Mouse (Mus musculus) frontal cortex, postnatal 10 days (tissue): ENCODE data around the gene Slit3.

ENCODE experiments used
- DNase-seq, 2 experiments: peaks; one replicate each; pipeline ENCODE4 v3.0.0; 2022; ENCODE audit warnings: low spot score in 2 of 2, mixed read lengths in 1 of 2

Gene Slit3

GRCm38 (mm10) chr11:35345696-35346480 is 224.9 kb downstream of the Slit3 start:
- no peak for DNase-seq

GRCm38 (mm10) chr11:35348099-35348498 is 227.1 kb downstream of the Slit3 start:
- no peak for DNase-seq

GRCm38 (mm10) chr11:35350968-35351367 is 229.9 kb downstream of the Slit3 start:
- DNase-seq, result no peak

- DNase-seq, result no peak
These were observed 230.4 kb downstream of the Slit3 start for GRCm38 (mm10) chr11:35351376-35351775.

GRCm38 (mm10) chr11:35355811-35356210 is 234.8 kb downstream of the Slit3 start:
- DNase-seq, result no peak

GRCm38 (mm10) chr11:35361071-35361470 is 240.0 kb downstream of the Slit3 start:
- DNase-seq, result no peak

GRCm38 (mm10) chr11:35362975-35363374 is 242.0 kb downstream of the Slit3 start:
- no peak for DNase-seq

- no peak for DNase-seq
These were observed 243.4 kb downstream of the Slit3 start for GRCm38 (mm10) chr11:35364469-35364868.

GRCm38 (mm10) chr11:35365510-35365931 is 244.5 kb downstream of the Slit3 start:
- DNase-seq, result no peak

GRCm38 (mm10) chr11:35366611-35367010 is 245.6 kb downstream of the Slit3 start:
- no peak for DNase-seq

- no peak for DNase-seq
These were observed 246.2 kb downstream of the Slit3 start for GRCm38 (mm10) chr11:35367248-35367647.

GRCm38 (mm10) chr11:35369964-35370363 is 248.9 kb downstream of the Slit3 start:
- no peak for DNase-seq

- no peak for DNase-seq
These were observed 249.7 kb downstream of the Slit3 start for GRCm38 (mm10) chr11:35370705-35371104.

GRCm38 (mm10) chr11:35372410-35372809 is 251.4 kb downstream of the Slit3 start:
- DNase-seq, result no peak

- DNase-seq, result no peak
These were observed 254.0 kb downstream of the Slit3 start for GRCm38 (mm10) chr11:35375072-35375471.

- DNase-seq, result no peak
These were observed 257.8 kb downstream of the Slit3 start for GRCm38 (mm10) chr11:35378802-35379201.

- no peak for DNase-seq
These were observed 258.4 kb downstream of the Slit3 start for GRCm38 (mm10) chr11:35379407-35379806.

- no peak for DNase-seq
These were observed 259.7 kb downstream of the Slit3 start for GRCm38 (mm10) chr11:35380766-35381165.

- DNase-seq, result no peak
These were observed 264.4 kb downstream of the Slit3 start for GRCm38 (mm10) chr11:35385444-35385843.

GRCm38 (mm10) chr11:35387826-35388225 is 266.8 kb downstream of the Slit3 start:
- no peak for DNase-seq

GRCm38 (mm10) chr11:35388471-35388870 is 267.4 kb downstream of the Slit3 start:
- no peak for DNase-seq

GRCm38 (mm10) chr11:35389341-35389740 is 268.3 kb downstream of the Slit3 start:
- no peak for DNase-seq

GRCm38 (mm10) chr11:35389780-35390435 is 268.9 kb downstream of the Slit3 start:
- no peak for DNase-seq
